Mouse (Mus musculus): ENCODE results near the gene Pagr1a. TPM values are rescaled to one million over a fixed set of nuclear protein-coding genes. Genes with fewer than 3 reads are reported as not detected.

Pagr1a gene
- polyA plus RNA-seq (2014; fragmentation: Illumina TruSeq; extraction: RNeasy Lipid Tissue Mini Kit (QIAGEN cat#74804); ENCODE audit: low read depth, low replicate concordance), result not detected

DNA sequence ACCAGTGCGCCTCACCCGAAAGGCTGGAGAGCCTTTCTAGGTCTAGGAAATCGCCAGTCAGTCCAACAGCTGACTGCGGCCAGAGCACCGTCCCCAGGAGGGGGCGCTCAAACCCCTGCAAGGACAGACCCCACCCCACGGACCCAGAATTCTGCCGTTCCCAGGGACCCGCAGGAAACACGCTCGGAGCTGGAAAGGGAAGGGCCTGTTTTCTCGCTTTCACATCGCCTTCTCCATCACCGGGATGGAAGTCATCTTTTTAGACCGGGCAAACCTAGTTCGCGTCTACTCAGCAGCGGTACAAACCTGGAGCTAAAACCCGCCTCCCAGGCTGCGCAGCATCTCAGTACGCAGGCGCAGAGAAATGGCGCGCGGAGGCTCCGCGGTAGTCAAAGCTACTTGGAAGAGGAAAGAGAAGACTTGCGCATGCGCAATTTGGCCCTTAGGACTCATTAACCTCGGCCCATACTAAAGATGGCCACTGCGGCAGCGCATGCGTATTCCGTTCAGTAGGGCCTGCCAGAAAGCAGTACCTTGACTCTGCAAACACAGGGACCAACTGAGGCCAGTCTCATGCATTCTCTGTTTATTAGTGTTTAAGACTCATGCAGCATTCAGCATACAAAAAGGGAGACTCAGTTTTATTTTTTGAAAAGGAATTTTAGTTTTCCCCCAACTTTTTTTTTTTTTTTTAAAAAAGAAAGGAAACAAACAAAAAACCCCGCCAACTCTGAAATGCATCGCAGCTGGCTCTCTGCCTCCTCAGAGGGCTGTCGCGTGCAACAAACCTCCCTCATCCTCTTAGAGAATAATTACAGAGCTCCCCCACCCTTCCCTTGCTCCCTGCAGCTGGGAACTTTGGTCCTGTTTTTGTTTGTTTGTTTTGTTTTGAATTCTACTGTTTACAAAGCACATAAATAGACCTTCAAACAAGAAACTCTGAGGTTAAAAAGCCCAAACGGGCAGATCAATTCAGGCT is at the start of gene Pagr1a:
Gene Pagr1a (minus strand): TSS at position 382 of the 979 bp plus-strand sequence.

GRCm38 (mm10) chr7:127041851-127042672 is 24.9 kb upstream of the Pagr1a start, which contains the start of gene Kif22:
TSS of gene Kif22 (minus strand) at chr7:127042471.

DNA sequence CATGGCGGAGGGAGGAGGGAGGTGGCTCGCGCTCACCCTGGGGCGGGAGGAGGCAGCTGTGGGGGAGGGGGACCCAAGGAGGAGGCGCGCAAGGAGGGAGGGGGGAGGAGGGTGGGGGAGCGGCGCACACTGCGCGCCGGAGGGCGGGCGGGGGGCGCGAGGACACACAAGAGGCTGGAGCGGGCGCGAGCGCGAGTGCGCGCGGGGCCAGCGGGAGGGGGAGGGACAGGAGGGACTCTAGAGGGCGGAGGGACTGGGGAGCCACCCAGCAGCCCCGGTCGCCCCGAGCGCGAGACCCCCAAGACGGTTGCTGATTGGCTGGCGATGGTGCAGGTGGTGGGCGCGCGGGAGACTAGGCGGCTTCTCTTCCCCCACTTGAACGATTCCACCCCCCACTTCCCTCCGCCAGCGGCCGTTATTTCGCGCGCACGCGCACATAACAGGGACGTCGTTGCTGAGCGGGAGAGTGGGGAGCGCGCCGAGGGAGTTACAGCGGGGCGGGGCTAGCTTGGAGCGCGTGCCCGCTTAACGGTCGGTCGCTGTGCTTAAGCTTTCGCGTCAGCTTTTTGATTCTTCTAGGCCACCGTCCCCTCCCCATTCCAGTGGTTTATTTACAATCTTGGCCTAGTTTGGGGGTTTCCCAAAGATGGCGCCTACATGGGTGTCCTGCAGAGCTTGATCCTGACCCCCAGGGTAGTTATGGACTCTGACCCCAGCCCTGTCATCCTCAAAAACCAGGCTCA is 10.0 kb upstream of the Pagr1a start, which contains the start of gene Maz:
Gene Maz (minus strand): TSS at position 54 of the 743 bp plus-strand sequence.

DNA sequence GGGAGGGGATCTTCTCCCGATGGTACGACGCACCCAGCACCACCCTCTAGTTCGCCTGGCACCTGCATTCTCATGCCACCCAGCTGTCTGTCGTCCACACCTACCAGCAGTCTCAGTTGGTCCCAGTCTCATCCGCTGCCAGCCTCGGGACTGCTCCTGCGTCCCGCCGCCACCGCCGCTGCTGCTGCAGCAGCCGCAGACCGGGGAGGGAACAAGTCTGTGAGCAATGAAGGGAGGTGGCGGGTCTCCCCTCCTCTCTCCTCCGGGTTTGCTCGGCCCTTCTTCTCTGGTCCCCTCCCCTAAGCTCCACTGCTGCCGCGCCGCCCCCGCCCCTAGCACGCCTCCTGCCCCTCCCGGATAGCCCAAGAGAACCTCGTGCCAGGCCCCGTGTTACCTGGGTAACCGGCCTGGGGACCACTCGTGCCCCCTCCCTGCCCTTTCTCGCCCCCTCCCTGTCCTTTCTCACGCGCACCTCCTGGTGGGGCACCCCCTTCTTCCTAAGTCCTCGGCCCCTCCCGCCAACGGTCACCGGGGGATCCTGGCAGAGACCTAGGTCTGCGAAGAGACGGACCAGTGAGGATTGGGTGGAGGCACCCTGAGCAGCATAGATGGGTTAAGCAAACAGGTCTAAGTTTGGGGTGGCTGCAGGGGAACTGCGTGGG is 3.9 kb upstream of the Pagr1a start, which contains the start of the genes Gm42742 and Prrt2:
Gene Gm42742 (minus strand): TSS at position 197 of the 662 bp plus-strand sequence.
Gene Prrt2 (minus strand): TSS at position 311 of the 662 bp plus-strand sequence.

GRCm38 (mm10) chr7:127016481-127016485 is 869 bp downstream of the Pagr1a start, which contains the start of gene Pagr1b:
TSS of gene Pagr1b (minus strand) at chr7:127016484.

GRCm38 (mm10) chr7:127014320-127014719 is 2.8 kb downstream of the Pagr1a start, which contains the start of gene Mvp:
TSS of gene Mvp (minus strand) at chr7:127014621.

DNA sequence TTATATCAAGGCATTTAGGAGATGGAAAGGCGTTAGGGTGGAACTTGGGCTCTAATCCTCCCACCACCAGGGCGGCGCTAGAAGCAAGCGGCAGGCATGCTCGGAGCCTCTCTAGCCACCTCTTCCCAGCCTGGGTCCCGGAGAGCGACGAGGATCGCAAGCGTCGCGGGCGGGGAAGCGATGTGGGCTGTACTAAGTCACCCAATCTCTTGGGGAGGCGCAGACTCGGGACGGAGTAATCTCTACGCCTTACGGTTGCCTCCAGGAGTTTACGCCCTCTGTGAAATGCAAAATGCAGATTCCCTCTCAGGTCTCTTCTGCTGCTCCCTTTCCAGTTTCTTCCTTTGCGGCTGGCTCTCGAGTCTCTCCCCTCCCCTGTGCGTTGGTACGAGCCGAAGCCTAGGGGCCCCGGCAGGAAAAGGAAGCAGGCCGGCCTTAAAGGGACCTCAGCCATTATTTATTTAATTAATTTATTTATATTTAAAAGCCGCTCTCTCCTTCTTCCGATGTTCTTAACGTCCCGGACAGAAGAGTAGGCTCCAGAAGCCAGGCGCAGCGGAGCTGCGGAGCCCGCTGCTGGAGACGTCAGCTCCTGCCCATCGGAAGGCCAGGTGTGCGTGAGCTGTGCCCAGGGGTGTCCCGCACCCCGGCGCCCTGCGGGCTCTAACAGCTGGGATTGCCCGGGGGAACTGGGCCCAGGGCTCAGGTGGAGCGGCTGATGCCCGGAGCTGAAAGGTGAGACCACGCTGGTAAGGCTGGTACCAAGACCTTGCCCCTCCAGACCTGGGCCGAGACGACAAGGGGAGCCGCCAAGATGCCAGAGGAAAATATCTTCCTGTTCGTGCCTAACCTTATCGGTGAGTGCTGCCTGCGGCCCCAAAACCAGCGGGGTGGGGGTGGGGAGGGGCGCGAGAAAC is 40.9 kb downstream of the Pagr1a start, which contains the start of gene Cdiptos:
Gene Cdiptos (minus strand): TSS at position 149 of the 917 bp plus-strand sequence.

GRCm38 (mm10) chr7:126975893-126975949 is 41.4 kb downstream of the Pagr1a start, which contains the start of gene Cdipt:
TSS of gene Cdipt (plus strand) at chr7:126975914.

Other genes with a start within 250 kb of the Pagr1a start
- gene Ypel3, start 240.4 kb downstream of the Pagr1a start, polyA plus RNA-seq (2014; fragmentation: Illumina TruSeq; extraction: RNeasy Lipid Tissue Mini Kit (QIAGEN cat#74804); ENCODE audit: low read depth, low replicate concordance), result 17.7 TPM
- gene Tbx6, start 235.9 kb downstream of the Pagr1a start, polyA plus RNA-seq (2014; fragmentation: Illumina TruSeq; extraction: RNeasy Lipid Tissue Mini Kit (QIAGEN cat#74804); ENCODE audit: low read depth, low replicate concordance), result not detected
- gene Ppp4c, start 224.9 kb downstream of the Pagr1a start, polyA plus RNA-seq (2014; fragmentation: Illumina TruSeq; extraction: RNeasy Lipid Tissue Mini Kit (QIAGEN cat#74804); ENCODE audit: low read depth, low replicate concordance), result 47.0 TPM
- not detected for gene Fam57b, start 219.7 kb downstream of the Pagr1a start, polyA plus RNA-seq (2014; fragmentation: Illumina TruSeq; extraction: RNeasy Lipid Tissue Mini Kit (QIAGEN cat#74804); ENCODE audit: low read depth, low replicate concordance)
- not detected for gene 4930451I11Rik, start 185.7 kb downstream of the Pagr1a start, polyA plus RNA-seq (2014; fragmentation: Illumina TruSeq; extraction: RNeasy Lipid Tissue Mini Kit (QIAGEN cat#74804); ENCODE audit: low read depth, low replicate concordance)
- not detected for gene Doc2a, start 169.9 kb downstream of the Pagr1a start, polyA plus RNA-seq (2014; fragmentation: Illumina TruSeq; extraction: RNeasy Lipid Tissue Mini Kit (QIAGEN cat#74804); ENCODE audit: low read depth, low replicate concordance)
- gene Hirip3, start 155.4 kb downstream of the Pagr1a start, polyA plus RNA-seq (2014; fragmentation: Illumina TruSeq; extraction: RNeasy Lipid Tissue Mini Kit (QIAGEN cat#74804); ENCODE audit: low read depth, low replicate concordance), result 11.7 TPM
- gene Ino80e, start 155.0 kb downstream of the Pagr1a start, polyA plus RNA-seq (2014; fragmentation: Illumina TruSeq; extraction: RNeasy Lipid Tissue Mini Kit (QIAGEN cat#74804); ENCODE audit: low read depth, low replicate concordance), result 17.4 TPM
- 10.1 TPM for gene Taok2, start 132.6 kb downstream of the Pagr1a start, polyA plus RNA-seq (2014; fragmentation: Illumina TruSeq; extraction: RNeasy Lipid Tissue Mini Kit (QIAGEN cat#74804); ENCODE audit: low read depth, low replicate concordance)
- 12.7 TPM for gene Tmem219, start 94.4 kb downstream of the Pagr1a start, polyA plus RNA-seq (2014; fragmentation: Illumina TruSeq; extraction: RNeasy Lipid Tissue Mini Kit (QIAGEN cat#74804); ENCODE audit: low read depth, low replicate concordance)
- gene Kctd13, start 88.5 kb downstream of the Pagr1a start, polyA plus RNA-seq (2014; fragmentation: Illumina TruSeq; extraction: RNeasy Lipid Tissue Mini Kit (QIAGEN cat#74804); ENCODE audit: low read depth, low replicate concordance), result 6.1 TPM
- not detected for gene Asphd1, start 67.8 kb downstream of the Pagr1a start, polyA plus RNA-seq (2014; fragmentation: Illumina TruSeq; extraction: RNeasy Lipid Tissue Mini Kit (QIAGEN cat#74804); ENCODE audit: low read depth, low replicate concordance)
- 2.1 TPM for gene Sez6l2, start 66.8 kb downstream of the Pagr1a start, polyA plus RNA-seq (2014; fragmentation: Illumina TruSeq; extraction: RNeasy Lipid Tissue Mini Kit (QIAGEN cat#74804); ENCODE audit: low read depth, low replicate concordance)
- gene Cdipt, start 41.4 kb downstream of the Pagr1a start, polyA plus RNA-seq (2014; fragmentation: Illumina TruSeq; extraction: RNeasy Lipid Tissue Mini Kit (QIAGEN cat#74804); ENCODE audit: low read depth, low replicate concordance), result 14.6 TPM
- gene Cdiptos, start 41.3 kb downstream of the Pagr1a start, polyA plus RNA-seq (2014; fragmentation: Illumina TruSeq; extraction: RNeasy Lipid Tissue Mini Kit (QIAGEN cat#74804); ENCODE audit: low read depth, low replicate concordance), result 1.6 TPM
- gene Mvp, start 2.7 kb downstream of the Pagr1a start, polyA plus RNA-seq (2014; fragmentation: Illumina TruSeq; extraction: RNeasy Lipid Tissue Mini Kit (QIAGEN cat#74804); ENCODE audit: low read depth, low replicate concordance), result 2.1 TPM
- gene Pagr1b, start 868 bp downstream of the Pagr1a start, polyA plus RNA-seq (2014; fragmentation: Illumina TruSeq; extraction: RNeasy Lipid Tissue Mini Kit (QIAGEN cat#74804); ENCODE audit: low read depth, low replicate concordance), result not detected
- 0.69 TPM for gene Gm42742, start 3.7 kb upstream of the Pagr1a start, polyA plus RNA-seq (2014; fragmentation: Illumina TruSeq; extraction: RNeasy Lipid Tissue Mini Kit (QIAGEN cat#74804); ENCODE audit: low read depth, low replicate concordance)
- 1.0 TPM for gene Prrt2, start 3.9 kb upstream of the Pagr1a start, polyA plus RNA-seq (2014; fragmentation: Illumina TruSeq; extraction: RNeasy Lipid Tissue Mini Kit (QIAGEN cat#74804); ENCODE audit: low read depth, low replicate concordance)
- gene Maz, start 9.7 kb upstream of the Pagr1a start, polyA plus RNA-seq (2014; fragmentation: Illumina TruSeq; extraction: RNeasy Lipid Tissue Mini Kit (QIAGEN cat#74804); ENCODE audit: low read depth, low replicate concordance), result 19.3 TPM
- gene Kif22, start 25.1 kb upstream of the Pagr1a start, polyA plus RNA-seq (2014; fragmentation: Illumina TruSeq; extraction: RNeasy Lipid Tissue Mini Kit (QIAGEN cat#74804); ENCODE audit: low read depth, low replicate concordance), result 2.2 TPM
- gene Zg16, start 70.0 kb upstream of the Pagr1a start, polyA plus RNA-seq (2014; fragmentation: Illumina TruSeq; extraction: RNeasy Lipid Tissue Mini Kit (QIAGEN cat#74804); ENCODE audit: low read depth, low replicate concordance), result 1,501 TPM
- 2.7 TPM for gene AI467606, start 74.0 kb upstream of the Pagr1a start, polyA plus RNA-seq (2014; fragmentation: Illumina TruSeq; extraction: RNeasy Lipid Tissue Mini Kit (QIAGEN cat#74804); ENCODE audit: low read depth, low replicate concordance)
- gene Qprt, start 104.9 kb upstream of the Pagr1a start, polyA plus RNA-seq (2014; fragmentation: Illumina TruSeq; extraction: RNeasy Lipid Tissue Mini Kit (QIAGEN cat#74804); ENCODE audit: low read depth, low replicate concordance), result 0.35 TPM
- gene Spn, start 120.5 kb upstream of the Pagr1a start, polyA plus RNA-seq (2014; fragmentation: Illumina TruSeq; extraction: RNeasy Lipid Tissue Mini Kit (QIAGEN cat#74804); ENCODE audit: low read depth, low replicate concordance), result 0.98 TPM
- gene Cd2bp2, start 178.7 kb upstream of the Pagr1a start, polyA plus RNA-seq (2014; fragmentation: Illumina TruSeq; extraction: RNeasy Lipid Tissue Mini Kit (QIAGEN cat#74804); ENCODE audit: low read depth, low replicate concordance), result 11.7 TPM
- 4.4 TPM for gene Tbc1d10b, start 191.1 kb upstream of the Pagr1a start, polyA plus RNA-seq (2014; fragmentation: Illumina TruSeq; extraction: RNeasy Lipid Tissue Mini Kit (QIAGEN cat#74804); ENCODE audit: low read depth, low replicate concordance)
- gene Mylpf, start 191.5 kb upstream of the Pagr1a start, polyA plus RNA-seq (2014; fragmentation: Illumina TruSeq; extraction: RNeasy Lipid Tissue Mini Kit (QIAGEN cat#74804); ENCODE audit: low read depth, low replicate concordance), result not detected
- gene Zfp553, start 215.7 kb upstream of the Pagr1a start, polyA plus RNA-seq (2014; fragmentation: Illumina TruSeq; extraction: RNeasy Lipid Tissue Mini Kit (QIAGEN cat#74804); ENCODE audit: low read depth, low replicate concordance), result 1.8 TPM
- 1.1 TPM for gene Sept1, start 215.8 kb upstream of the Pagr1a start, polyA plus RNA-seq (2014; fragmentation: Illumina TruSeq; extraction: RNeasy Lipid Tissue Mini Kit (QIAGEN cat#74804); ENCODE audit: low read depth, low replicate concordance)
- gene Zfp771, start 226.9 kb upstream of the Pagr1a start, polyA plus RNA-seq (2014; fragmentation: Illumina TruSeq; extraction: RNeasy Lipid Tissue Mini Kit (QIAGEN cat#74804); ENCODE audit: low read depth, low replicate concordance), result 0.98 TPM
- gene Dctpp1, start 243.4 kb upstream of the Pagr1a start, polyA plus RNA-seq (2014; fragmentation: Illumina TruSeq; extraction: RNeasy Lipid Tissue Mini Kit (QIAGEN cat#74804); ENCODE audit: low read depth, low replicate concordance), result 0.79 TPM

Data from sigmoid colon, adult 10 weeks (tissue).